ENCODE assay signal across 24 mouse cellular contexts in genomic region chr4:57585281-57585800, GRCm38 (mm10). TPM values are rescaled to one million over a fixed set of nuclear protein-coding genes. Genes with fewer than 3 reads are reported as not detected.
DNase-seq lines count a peak whose midpoint lies in the region; ATAC-seq and TF ChIP-seq lines count a peak whose summit lies in the region.
"Had no signal": no experiment of that assay in that cellular context is flagged by ENCODE, and none has a peak within 500 bp of the region (broad histone marks: within the 10 kb centered on the region; RNA-seq: fewer than 3 reads in every experiment).

No protein-coding gene starts in this region.

- H3K27ac ChIP-seq in heart, adult 2 months: peak overlapping the region; percentile 22
- H3K27ac ChIP-seq in lung, postnatal 0 days (ENCODE audit: low read length): no peak overlapping the region
- peak overlapping the region; percentile 39 to 61 for H3K27ac ChIP-seq in heart, embryonic 14.5 days (replicated peaks in 1 of 2; ENCODE audit: control insufficient read depth in 1 of 2, insufficient read depth in 1 of 2, low read depth in 2 of 2, low read length in 2 of 2)
- H3K27ac ChIP-seq: hindbrain, embryonic 14.5 days; limb, embryonic 13.5 days; liver, embryonic 14.5 days; midbrain, embryonic 12.5 days; neural tube, embryonic 15.5 days; stomach, embryonic 15.5 days had no signal

- H3K9me3 ChIP-seq in lung, postnatal 0 days (ENCODE audit: low read length): no peaks in the 10 kb centered on the region
- H3K9me3 ChIP-seq in heart, embryonic 14.5 days (ENCODE audit: control insufficient read depth, low read length): 0 out of 2 replicates have a peak, but pooled peaks cover 1% of the 10 kb centered on the region
- H3K9me3 ChIP-seq: neural tube, embryonic 15.5 days; stomach, embryonic 15.5 days had no signal

- no peak overlapping the region for H3K4me3 ChIP-seq in heart, adult 2 months
- no peak overlapping the region for H3K4me3 ChIP-seq in lung, postnatal 0 days (ENCODE audit: low read depth, low read length)
- H3K4me3 ChIP-seq in heart, embryonic 14.5 days (ENCODE audit: control insufficient read depth in 1 of 2, insufficient read depth in 1 of 2, low read depth in 1 of 2, low read length in 2 of 2): no peak overlapping the region
- H3K4me3 ChIP-seq: limb, embryonic 13.5 days; midbrain, embryonic 12.5 days; neural tube, embryonic 15.5 days; stomach, embryonic 15.5 days had no signal

- no peak overlapping the region for H3K9ac ChIP-seq in heart, adult 2 months (ENCODE audit: low read depth, low read length)
- no peak overlapping the region for H3K9ac ChIP-seq in lung, postnatal 0 days (replicated peaks; ENCODE audit: low read depth)
- H3K9ac ChIP-seq in heart, embryonic 14.5 days (ENCODE audit: low read length): no peak overlapping the region
- H3K9ac ChIP-seq: hindbrain, embryonic 14.5 days; limb, embryonic 13.5 days; liver, embryonic 14.5 days; midbrain, embryonic 12.5 days; neural tube, embryonic 15.5 days; stomach, embryonic 15.5 days had no signal

- no peak for TF ChIP-seq POLR2A in heart, adult 2 months (IDR thresholded peaks at IDR 0.05; ENCODE audit: insufficient read depth, low read depth, low read length)

- TF ChIP-seq CTCF in heart, adult 2 months (IDR thresholded peaks at IDR 0.05): no peak
- no peak for TF ChIP-seq CTCF in lung, postnatal 0 days (IDR thresholded peaks at IDR 0.05)

- DNase-seq in heart, adult 2 months: no peak
- no peak for DNase-seq in heart, postnatal 36 days
- peak; percentile 65 for DNase-seq in lung, postnatal 0 days (ENCODE audit: low spot score)
- no peak for DNase-seq in lung, adult 18-20 months
- no peak for DNase-seq in cerebellum, postnatal 4 days (ENCODE audit: low spot score in 2 of 2)
- DNase-seq in gastrocnemius, postnatal 4 days (ENCODE audit: low spot score in 2 of 2): no peak
- DNase-seq: cerebellum, adult 2 months; cerebellum, postnatal 36 days; kidney, adult 18-20 months; kidney, postnatal 4 days; right cerebral cortex, adult 18-20 months; thymus, postnatal 25 days had no signal

- TF ChIP-seq EP300 in heart, adult 2 months (IDR thresholded peaks at IDR 0.05; ENCODE audit: insufficient read depth, low read depth, low read length): no peak
- no peak for TF ChIP-seq EP300 in lung, postnatal 0 days (IDR thresholded peaks at IDR 0.05)

- intact Hi-C loops in heart, adult 2 months (cut with DNase I): no loop called here
- intact Hi-C loops in heart, postnatal 36 days (cut with DNase I): no loop called here

- no peaks in the 10 kb centered on the region for H3K27me3 ChIP-seq in heart, adult 2 months (ENCODE audit: control insufficient read depth, insufficient read depth, low read length)
- H3K27me3 ChIP-seq in lung, postnatal 0 days (replicated peaks; ENCODE audit: insufficient read depth, low read length): no peaks in the 10 kb centered on the region
- no peaks in the 10 kb centered on the region for H3K27me3 ChIP-seq in heart, embryonic 14.5 days (ENCODE audit: control insufficient read depth, insufficient read depth, low read length)
- H3K27me3 ChIP-seq: limb, embryonic 13.5 days; midbrain, embryonic 12.5 days; neural tube, embryonic 15.5 days; stomach, embryonic 15.5 days had no signal

- peak; percentile 20; the same call in 1 of the 2 replicates for ATAC-seq in lung, postnatal 0 days
- ATAC-seq in heart, embryonic 14.5 days (ENCODE audit: insufficient number of reproducible peaks, insufficient read depth, low FRiP score, low read depth): no peak
- ATAC-seq: activated CD4-positive, CD25-positive, alpha-beta regulatory T cell, adult 4 months; forebrain, embryonic 14.5 days; inflammation-experienced regulatory T-cells, adult 6 months had no signal

- 0 out of 2 replicates have a peak, but pooled peaks cover 1% of the 10 kb centered on the region for H3K79me2 ChIP-seq in heart, adult 2 months (replicated peaks; ENCODE audit: control insufficient read depth, insufficient read depth, low read length)

- no peak overlapping the region for H3K4me2 ChIP-seq in lung, postnatal 0 days (replicated peaks; ENCODE audit: low read depth, low read length)
- H3K4me2 ChIP-seq in heart, embryonic 14.5 days (ENCODE audit: low read length): no peak overlapping the region
- H3K4me2 ChIP-seq: hindbrain, embryonic 14.5 days; limb, embryonic 13.5 days; midbrain, embryonic 12.5 days; neural tube, embryonic 15.5 days; stomach, embryonic 15.5 days had no signal

- H3K36me3 ChIP-seq in heart, adult 2 months (ENCODE audit: control insufficient read depth, insufficient read depth, low read length): peaks cover 8% of the 10 kb centered on the region
- H3K36me3 ChIP-seq in lung, postnatal 0 days (ENCODE audit: insufficient read depth, low read length): no peaks in the 10 kb centered on the region
- peaks cover 6% of the 10 kb centered on the region; the same call in 1 of the 2 replicates for H3K36me3 ChIP-seq in heart, embryonic 14.5 days (ENCODE audit: control insufficient read depth, insufficient read depth, low read length)
- H3K36me3 ChIP-seq: midbrain, embryonic 12.5 days; neural tube, embryonic 15.5 days; stomach, embryonic 15.5 days had no signal

- peaks cover 18% of the 10 kb centered on the region for H3K4me1 ChIP-seq in heart, adult 2 months (ENCODE audit: control insufficient read depth, insufficient read depth, low read length)
- no peaks in the 10 kb centered on the region for H3K4me1 ChIP-seq in lung, postnatal 0 days (ENCODE audit: insufficient read depth, low read depth, low read length)
- H3K4me1 ChIP-seq in heart, embryonic 14.5 days (ENCODE audit: control insufficient read depth in 2 of 2, insufficient read depth in 2 of 2, low read length in 2 of 2): peaks cover 30 to 71% of the 10 kb centered on the region in 2 experiments
- H3K4me1 ChIP-seq: midbrain, embryonic 12.5 days; neural tube, embryonic 15.5 days had no signal

- WGBS in heart, adult 2 months: 64% methylated on average over 6 of the region's 6 CpGs
- WGBS in lung, postnatal 0 days: 81% methylated on average over 6 of the region's 6 CpGs
- 69% methylated on average over 6 of the region's 6 CpGs for WGBS in heart, embryonic 14.5 days

RNA-seq across cellular contexts. Expression of gene Pakap, which starts 17.4 kb away (rescaled TPM):
- total RNA-seq in heart, adult 2 months (2021): 10 to 100 TPM; 33.7 to 35.2 TPM
- polyA plus RNA-seq in heart, adult 2 months (2012; rRNA removed): 3.3 and 7.6 TPM in 2 replicates
- 10 to 100 TPM; 33.1 to 33.7 TPM for total RNA-seq in heart, postnatal 36 days (2021)
- 60.5 and 68.6 TPM in 2 replicates for polyA plus RNA-seq in lung, postnatal 0 days (2015; fragmentation: Nextera tagmentation; extraction: Ambion mirVana)
- polyA plus RNA-seq in heart, embryonic 14.5 days (2014; fragmentation: Nextera tagmentation; extraction: Ambion mirVana): 59.6 and 66.0 TPM in 2 replicates
- total RNA-seq in gastrocnemius, postnatal 4 days (2021): 10 to 100 TPM; 19.1 to 19.2 TPM
- total RNA-seq: megakaryocyte, adult 5-6 weeks; MEL had no signal
